Mouse (Mus musculus): ENCODE results near the gene Kmt2e.

DNA sequence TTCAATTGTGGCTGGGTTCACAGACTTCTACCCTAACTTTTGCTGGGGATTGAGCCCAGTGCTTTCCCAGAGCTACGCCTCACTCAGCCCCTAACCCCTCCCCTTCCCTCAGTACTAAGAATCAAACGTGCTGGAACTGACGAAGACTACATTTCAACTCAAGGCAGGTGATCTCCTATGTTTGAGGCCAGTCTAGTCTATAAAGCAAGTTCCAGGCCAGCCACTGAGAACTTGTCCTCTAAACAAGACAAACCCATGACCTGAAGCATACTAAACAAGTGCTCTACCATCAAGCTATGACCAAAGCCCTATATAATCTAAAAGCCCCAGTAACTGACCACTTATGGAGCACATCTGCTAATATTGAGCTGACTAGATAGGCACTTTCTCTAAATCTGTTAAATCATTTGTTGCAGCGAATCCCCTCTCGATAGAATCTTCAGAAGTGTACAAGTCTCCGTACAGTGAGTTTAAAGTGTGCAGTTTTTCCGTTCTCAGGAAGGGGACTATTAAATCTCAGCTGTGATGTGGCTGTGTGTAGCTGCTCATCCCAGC is 14.5 kb upstream of the Kmt2e start:
- no peak for TF ChIP-seq CTCF (IDR thresholded peaks at IDR 0.05; ENCODE audit: low read depth)
- no peak for TF ChIP-seq EP300 (optimal IDR thresholded peaks at IDR 0.05)
